Mouse (Mus musculus): ENCODE measurements at regions not wholly inside any gene's neighbourhood (a gene's known extent, or its start where the extent isn't known, plus 50 kb on each side); places are given as distances from the start of the nearest gene placed in this dataset.

DNA sequence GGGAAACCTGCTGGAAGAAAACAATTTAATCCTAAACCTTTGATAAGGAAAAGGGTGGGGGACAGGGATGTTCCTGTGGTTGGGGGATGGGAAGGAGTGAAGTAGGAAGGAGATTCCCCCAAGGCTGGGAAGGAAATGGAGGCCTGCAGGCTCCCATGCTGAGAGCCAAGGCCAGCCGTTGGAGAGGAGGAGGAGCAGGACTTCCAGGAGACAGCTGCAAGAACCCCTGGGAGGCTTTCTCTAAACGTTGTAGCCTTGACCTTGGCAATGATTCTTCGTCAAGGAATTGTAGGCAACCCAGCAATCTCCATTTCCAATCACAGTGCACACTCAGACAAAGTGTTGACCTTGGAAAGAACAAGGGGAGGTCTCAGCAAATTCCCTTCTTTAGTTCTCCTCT is 99.5 kb upstream of the Plcb4 start:
- no peak for TF ChIP-seq MYOD1 (IDR thresholded peaks at IDR 0.05; ENCODE audit: control insufficient read depth in 1 of 3, insufficient read length in 2 of 3, low read depth in 2 of 3)
- no peak for TF ChIP-seq POLR2AphosphoS2 (IDR thresholded peaks at IDR 0.05; ENCODE audit: insufficient read length, low read depth)
- no peak for TF ChIP-seq MAX (IDR thresholded peaks at IDR 0.05; ENCODE audit: low read depth)
- TF ChIP-seq POLR2A (IDR thresholded peaks at IDR 0.05; ENCODE audit: insufficient read length, low read depth), result no peak
- H3K36me3 ChIP-seq (ENCODE audit: control insufficient read depth, insufficient read depth), result no peaks in the 10 kb centered on the region
- H3ac ChIP-seq (ENCODE audit: control insufficient read depth, insufficient read length), result no peak overlapping the region
- no peaks in the 10 kb centered on the region for H3K27me3 ChIP-seq (ENCODE audit: control insufficient read depth, insufficient read depth, insufficient read length)
- no peaks in the 10 kb centered on the region for H3K79me2 ChIP-seq (ENCODE audit: control insufficient read depth, insufficient read depth)
- no peak overlapping the region for H3K4me3 ChIP-seq
- H3K4me2 ChIP-seq (ENCODE audit: low read depth), result no peak overlapping the region

DNA sequence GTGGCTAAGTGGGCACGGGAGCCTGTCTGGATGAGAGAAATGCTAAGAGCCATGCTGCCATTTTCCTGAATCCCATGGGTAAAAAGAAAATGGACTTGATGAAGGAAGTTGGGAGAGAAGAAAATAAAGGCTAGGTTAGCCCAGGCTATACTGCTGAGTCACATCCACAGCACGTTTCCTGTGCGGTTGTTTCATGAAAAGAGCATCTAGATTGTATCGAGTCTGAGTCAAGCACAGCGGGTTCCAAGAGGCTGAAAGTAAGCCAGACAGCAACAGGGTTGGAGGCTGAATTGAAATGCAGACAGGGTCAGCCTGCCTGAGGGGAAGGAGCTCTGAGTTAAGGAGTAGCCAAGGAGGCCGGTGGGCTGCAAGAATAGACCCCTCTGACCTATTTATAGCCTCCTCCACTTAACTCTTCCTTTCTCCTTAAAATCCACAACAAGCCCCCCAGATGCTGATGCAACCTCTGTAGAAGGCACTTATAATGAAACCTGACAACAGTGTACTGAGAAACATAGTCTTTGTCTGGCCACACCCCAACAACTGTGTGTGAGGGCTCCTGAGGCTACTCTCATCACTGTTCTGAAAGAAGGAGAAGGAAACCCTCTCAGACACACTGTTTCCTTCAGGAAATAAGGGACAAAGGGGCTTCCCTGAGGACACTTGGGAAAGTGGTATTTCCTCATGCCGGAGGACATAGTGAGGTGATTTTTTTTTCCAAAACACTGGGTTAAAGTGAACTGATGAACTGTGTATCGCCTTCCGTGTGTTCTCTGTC is 98.7 kb upstream of the Plcb4 start:
- Histone ChIP-seq H3K4me2 (ENCODE audit: low read depth) (no peak overlapping the region), H3K27me3 (ENCODE audit: control insufficient read depth, insufficient read depth, insufficient read length) (no peaks in the 10 kb centered on the region), H3ac (ENCODE audit: control insufficient read depth, insufficient read length) (no peak overlapping the region), H3K79me2 (ENCODE audit: control insufficient read depth, insufficient read depth) (no peaks in the 10 kb centered on the region), H3K4me3 (no peak overlapping the region), H3K36me3 (ENCODE audit: control insufficient read depth, insufficient read depth) (no peaks in the 10 kb centered on the region)
- no peak for TF ChIP-seq MAX (IDR thresholded peaks at IDR 0.05; ENCODE audit: low read depth)
- TF ChIP-seq SRF (IDR thresholded peaks at IDR 0.05; ENCODE audit: control insufficient read depth, insufficient read length, low read depth), result no peak
- TF ChIP-seq REST (IDR thresholded peaks at IDR 0.05; ENCODE audit: insufficient read depth, insufficient read length), result no peak
- TF ChIP-seq CEBPB (IDR thresholded peaks at IDR 0.05; ENCODE audit: insufficient read depth, poor library complexity, severe bottlenecking), result 0 out of 2 replicates have a peak, but pooled peaks have one; percentile 9
- TF ChIP-seq USF1 (IDR thresholded peaks at IDR 0.05; ENCODE audit: low read depth), result no peak
- TF ChIP-seq TCF3 (IDR thresholded peaks at IDR 0.05; ENCODE audit: insufficient read length, low read depth), result no peak

DNA sequence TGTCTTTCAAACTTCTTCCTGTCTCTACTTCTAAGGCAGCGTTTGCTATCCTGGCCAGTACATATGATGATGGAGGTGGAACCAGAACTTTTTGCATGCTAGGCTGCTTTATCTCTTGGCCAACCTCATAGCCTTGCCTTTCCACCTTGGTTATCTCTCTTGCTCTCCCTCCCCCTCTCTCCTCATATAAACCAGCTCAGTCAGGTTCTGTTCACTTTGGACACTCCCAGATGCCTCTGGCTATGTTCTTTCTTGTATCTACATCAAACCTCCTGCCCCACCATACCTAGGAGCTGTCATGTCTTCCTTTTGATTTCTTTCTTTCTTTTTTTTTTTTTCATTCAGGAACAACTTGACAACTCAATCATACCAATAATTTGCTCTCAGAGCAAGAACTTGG is 98.0 kb upstream of the Plcb4 start:
- Histone ChIP-seq H3ac (ENCODE audit: control insufficient read depth, insufficient read length) (no peak overlapping the region), H3K36me3 (ENCODE audit: control insufficient read depth, insufficient read depth) (no peaks in the 10 kb centered on the region), H3K79me2 (ENCODE audit: control insufficient read depth, insufficient read depth) (no peaks in the 10 kb centered on the region), H3K4me3 (no peak overlapping the region), H3K4me2 (ENCODE audit: low read depth) (no peak overlapping the region), H3K27me3 (ENCODE audit: control insufficient read depth, insufficient read depth, insufficient read length) (no peaks in the 10 kb centered on the region)
- TF ChIP-seq MAX (IDR thresholded peaks at IDR 0.05; ENCODE audit: low read depth) (no peak), SRF (IDR thresholded peaks at IDR 0.05; ENCODE audit: control insufficient read depth, insufficient read length, low read depth) (no peak), CEBPB (IDR thresholded peaks at IDR 0.05; ENCODE audit: insufficient read depth, poor library complexity, severe bottlenecking) (no peak), MYOG (IDR thresholded peaks at IDR 0.05; ENCODE audit: control insufficient read depth in 1 of 3, insufficient read depth in 1 of 3, insufficient read length in 2 of 3, low read depth in 2 of 3) (no peak), POLR2A (IDR thresholded peaks at IDR 0.05; ENCODE audit: insufficient read length, low read depth) (no peak), MYOD1 (IDR thresholded peaks at IDR 0.05; ENCODE audit: control insufficient read depth in 1 of 3, insufficient read length in 2 of 3, low read depth in 2 of 3) (no peak)

- H3K4me2 ChIP-seq (ENCODE audit: low read depth), result no peak overlapping the region
- H3K4me3 ChIP-seq, result no peak overlapping the region
- H3K36me3 ChIP-seq (ENCODE audit: control insufficient read depth, insufficient read depth), result no peaks in the 10 kb centered on the region
- H3K27me3 ChIP-seq (ENCODE audit: control insufficient read depth, insufficient read depth, insufficient read length), result no peaks in the 10 kb centered on the region
- H3ac ChIP-seq (ENCODE audit: control insufficient read depth, insufficient read length), result no peak overlapping the region
- TF ChIP-seq TCF3 (IDR thresholded peaks at IDR 0.05; ENCODE audit: insufficient read length, low read depth) (no peak), USF1 (IDR thresholded peaks at IDR 0.05; ENCODE audit: low read depth) (no peak), E2F4 (IDR thresholded peaks at IDR 0.05; ENCODE audit: insufficient read depth) (no peak)
- no peaks in the 10 kb centered on the region for H3K79me2 ChIP-seq (ENCODE audit: control insufficient read depth, insufficient read depth)
Observed at GRCm38 (mm10) chr2:135561716-135562115, 97.1 kb upstream of the Plcb4 start.

DNA sequence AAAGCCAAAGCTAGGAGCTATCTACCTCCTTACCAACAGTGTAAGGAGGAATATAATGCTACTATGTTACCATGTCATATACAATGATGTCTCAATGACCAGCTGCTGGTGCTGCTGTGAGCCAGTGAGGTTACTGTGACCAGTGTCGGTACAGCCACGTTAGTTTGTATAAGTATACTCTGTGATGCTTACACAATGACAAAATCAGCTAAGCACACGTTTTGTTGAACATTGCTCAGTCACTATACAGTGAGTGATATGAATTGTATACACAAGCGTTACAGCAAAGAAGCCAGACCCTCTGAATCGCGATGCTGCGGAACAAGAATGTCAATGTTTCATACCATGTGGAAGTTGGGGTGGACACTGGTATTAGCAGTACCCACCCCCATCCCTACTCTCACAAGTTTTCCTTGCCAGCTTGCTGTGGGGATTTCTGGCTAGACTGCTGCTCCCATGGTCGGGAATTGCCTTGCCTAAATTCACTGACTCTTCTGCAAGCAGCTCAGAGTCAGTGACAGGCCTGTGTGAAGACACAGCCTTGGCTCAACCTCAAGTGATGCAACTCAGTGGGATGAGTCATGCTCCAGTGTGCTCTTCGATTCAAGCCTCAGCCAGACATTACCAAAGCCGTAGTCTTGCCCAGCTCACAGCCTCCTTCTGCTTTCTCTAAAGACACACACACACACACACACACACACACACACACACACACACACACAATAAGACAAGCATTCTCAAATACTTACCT is 96.5 kb upstream of the Plcb4 start:
- Histone ChIP-seq H3K4me2 (ENCODE audit: low read depth) (peak overlapping the region; percentile 48), H3K4me3 (no peak overlapping the region), H3K27me3 (ENCODE audit: control insufficient read depth, insufficient read depth, insufficient read length) (no peaks in the 10 kb centered on the region), H3K36me3 (ENCODE audit: control insufficient read depth, insufficient read depth) (no peaks in the 10 kb centered on the region), H3K79me2 (ENCODE audit: control insufficient read depth, insufficient read depth) (no peaks in the 10 kb centered on the region), H3ac (ENCODE audit: control insufficient read depth, insufficient read length) (no peak overlapping the region)
- TF ChIP-seq E2F4 (IDR thresholded peaks at IDR 0.05; ENCODE audit: insufficient read depth), result no peak
- no peak for TF ChIP-seq POLR2AphosphoS2 (IDR thresholded peaks at IDR 0.05; ENCODE audit: insufficient read length, low read depth)
- peak; percentile 10 for TF ChIP-seq MAX (IDR thresholded peaks at IDR 0.05; ENCODE audit: low read depth)
- no peak for TF ChIP-seq SRF (IDR thresholded peaks at IDR 0.05; ENCODE audit: control insufficient read depth, insufficient read length, low read depth)
- TF ChIP-seq TCF3 (IDR thresholded peaks at IDR 0.05; ENCODE audit: insufficient read length, low read depth), result no peak
- TF ChIP-seq REST (IDR thresholded peaks at IDR 0.05; ENCODE audit: insufficient read depth, insufficient read length), result no peak
- TF ChIP-seq MYOG (IDR thresholded peaks at IDR 0.05; ENCODE audit: control insufficient read depth in 1 of 3, insufficient read depth in 1 of 3, insufficient read length in 2 of 3, low read depth in 2 of 3), result no peak
- TF ChIP-seq CEBPB (IDR thresholded peaks at IDR 0.05; ENCODE audit: insufficient read depth, poor library complexity, severe bottlenecking), result peak; percentile 99
- no peak for TF ChIP-seq MYOD1 (IDR thresholded peaks at IDR 0.05; ENCODE audit: control insufficient read depth in 1 of 3, insufficient read length in 2 of 3, low read depth in 2 of 3)
- TF ChIP-seq POLR2A (IDR thresholded peaks at IDR 0.05; ENCODE audit: insufficient read length, low read depth), result no peak
- TF ChIP-seq TCF12 (IDR thresholded peaks at IDR 0.05; ENCODE audit: insufficient read depth, poor library complexity, severe bottlenecking), result no peak

Measured in myocyte (in vitro differentiated cells).